Comparison of ENCODE assay signal across 18 mouse cellular contexts in the genomic region with DNA sequence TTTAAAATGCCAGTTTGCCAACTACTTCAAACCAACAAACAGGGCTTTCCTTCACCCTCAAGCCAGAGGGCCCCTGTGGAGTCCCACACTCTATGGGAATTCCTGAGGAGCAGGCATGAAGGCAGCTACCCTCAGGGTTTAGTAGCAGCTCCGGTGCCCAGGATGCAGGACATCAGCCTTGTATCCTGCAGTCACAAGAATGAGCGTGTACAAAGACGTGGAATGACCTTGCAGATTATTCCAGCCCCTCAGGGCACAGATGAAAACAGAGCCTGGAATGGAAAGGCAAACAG.
DNase-seq lines count a peak whose midpoint lies in the region; ATAC-seq and TF ChIP-seq lines count a peak whose summit lies in the region.
"Had no signal": no experiment of that assay in that cellular context is flagged by ENCODE, and none has a peak within 500 bp of the region (broad histone marks: within the 10 kb centered on the region; RNA-seq: fewer than 3 reads in every experiment).

No protein-coding gene starts in this region.

- no peak overlapping the region for H3K9ac ChIP-seq in hindbrain, embryonic 14.5 days
- no peak overlapping the region for H3K9ac ChIP-seq in hindbrain, embryonic 11.5 days (ENCODE audit: low read depth, low read length)
- no peak overlapping the region for H3K9ac ChIP-seq in forebrain, embryonic 12.5 days
- no peak overlapping the region for H3K9ac ChIP-seq in hindbrain, embryonic 16.5 days (ENCODE audit: low read depth, low read length)
- H3K9ac ChIP-seq in midbrain, postnatal 0 days (replicated peaks; ENCODE audit: low read length, poor library complexity, severe bottlenecking) = no peak overlapping the region
- H3K9ac ChIP-seq: liver, embryonic 13.5 days had no signal

- H3K27me3 ChIP-seq in hindbrain, embryonic 14.5 days (ENCODE audit: control insufficient read depth, insufficient read depth, low read length) = no peaks in the 10 kb centered on the region
- no peaks in the 10 kb centered on the region for H3K27me3 ChIP-seq in hindbrain, embryonic 11.5 days (ENCODE audit: control insufficient read depth, insufficient read depth, low read length)
- H3K27me3 ChIP-seq in forebrain, embryonic 12.5 days = no peaks in the 10 kb centered on the region
- H3K27me3 ChIP-seq in hindbrain, embryonic 16.5 days (replicated peaks; ENCODE audit: control insufficient read depth, insufficient read depth, low read length) = no peaks in the 10 kb centered on the region
- no peaks in the 10 kb centered on the region for H3K27me3 ChIP-seq in midbrain, postnatal 0 days (ENCODE audit: insufficient read depth, low read length)
- H3K27me3 ChIP-seq: liver, embryonic 13.5 days had no signal

- no peaks in the 10 kb centered on the region for H3K4me1 ChIP-seq in hindbrain, embryonic 14.5 days (replicated peaks; ENCODE audit: control insufficient read depth, insufficient read depth, low read length)
- H3K4me1 ChIP-seq in hindbrain, embryonic 11.5 days (replicated peaks; ENCODE audit: control insufficient read depth, insufficient read depth, low read length) = no peaks in the 10 kb centered on the region
- H3K4me1 ChIP-seq in forebrain, embryonic 12.5 days = peaks cover 16% of the 10 kb centered on the region
- no peaks in the 10 kb centered on the region for H3K4me1 ChIP-seq in hindbrain, embryonic 16.5 days (ENCODE audit: control insufficient read depth, insufficient read depth, low read depth, low read length)
- H3K4me1 ChIP-seq in midbrain, postnatal 0 days (ENCODE audit: insufficient read depth, low read length) = no peaks in the 10 kb centered on the region
- H3K4me1 ChIP-seq: heart, embryonic 10.5 days; liver, embryonic 13.5 days had no signal

- intact Hi-C loops in left cerebral cortex, postnatal 25 days (cut with DNase I) = loop anchor here (5.0 to 10.0 kb wide), 2 partner anchors 215 to 643 kb away; no protein-coding TSS in a partner anchor

- no peak overlapping the region for H3K4me2 ChIP-seq in hindbrain, embryonic 14.5 days (replicated peaks)
- H3K4me2 ChIP-seq in hindbrain, embryonic 11.5 days (replicated peaks; ENCODE audit: low read depth, low read length) = no peak overlapping the region
- no peak overlapping the region for H3K4me2 ChIP-seq in forebrain, embryonic 12.5 days
- H3K4me2 ChIP-seq in hindbrain, embryonic 16.5 days (ENCODE audit: low read length) = no peak overlapping the region
- no peak overlapping the region for H3K4me2 ChIP-seq in midbrain, postnatal 0 days (ENCODE audit: low read depth, low read length, poor library complexity, severe bottlenecking)
- H3K4me2 ChIP-seq: liver, embryonic 13.5 days had no signal

- DNase-seq in hindbrain, embryonic 14.5 days (ENCODE audit: low spot score) = no peak
- no peak for DNase-seq in hindbrain, embryonic 11.5 days (ENCODE audit: low spot score)
- DNase-seq in midbrain, postnatal 0 days (ENCODE audit: low spot score) = no peak
- no peak for DNase-seq in retina, postnatal 1 day
- no peak for DNase-seq in left cerebral cortex, postnatal 25 days (ENCODE audit: low spot score in 2 of 2)
- DNase-seq: adrenal gland, postnatal 36 days; cerebellum, adult 9-11 months; layer of hippocampus, postnatal 36 days; liver, embryonic 13.5 days; lung, adult 2 months; lung, postnatal 14 days; thymus, postnatal 25 days had no signal

- H3K9me3 ChIP-seq in hindbrain, embryonic 14.5 days (ENCODE audit: control insufficient read depth, low read length) = no peaks in the 10 kb centered on the region
- H3K9me3 ChIP-seq in hindbrain, embryonic 11.5 days (ENCODE audit: control insufficient read depth, low read length) = no peaks in the 10 kb centered on the region
- H3K9me3 ChIP-seq in forebrain, embryonic 12.5 days = no peaks in the 10 kb centered on the region
- H3K9me3 ChIP-seq in hindbrain, embryonic 16.5 days (ENCODE audit: control insufficient read depth, low read length) = no peaks in the 10 kb centered on the region
- H3K9me3 ChIP-seq in midbrain, postnatal 0 days (ENCODE audit: low read length) = no peaks in the 10 kb centered on the region
- H3K9me3 ChIP-seq: heart, embryonic 10.5 days; liver, embryonic 13.5 days had no signal

- 0 out of 2 replicates have a peak overlapping the region, but pooled peaks have one; percentile 14 for H3K27ac ChIP-seq in hindbrain, embryonic 14.5 days
- no peak overlapping the region for H3K27ac ChIP-seq in hindbrain, embryonic 11.5 days (ENCODE audit: low read depth, low read length)
- no peak overlapping the region for H3K27ac ChIP-seq in forebrain, embryonic 12.5 days
- H3K27ac ChIP-seq in hindbrain, embryonic 16.5 days (ENCODE audit: low read depth, low read length) = 0 out of 2 replicates have a peak overlapping the region, but pooled peaks have one; percentile 7
- H3K27ac ChIP-seq in midbrain, postnatal 0 days (ENCODE audit: low read depth, low read length) = 0 out of 2 replicates have a peak overlapping the region, but pooled peaks have one; percentile 14
- H3K27ac ChIP-seq: heart, embryonic 10.5 days; liver, embryonic 13.5 days had no signal

- WGBS in hindbrain, embryonic 14.5 days = 51% methylated on average over 3 of the region's 3 CpGs
- WGBS in hindbrain, embryonic 11.5 days = 50% methylated on average over 3 of the region's 3 CpGs
- WGBS in forebrain, embryonic 12.5 days = 36% methylated on average over 3 of the region's 3 CpGs
- 61% methylated on average over 3 of the region's 3 CpGs for WGBS in hindbrain, embryonic 16.5 days
- WGBS in midbrain, postnatal 0 days = 55% methylated on average over 3 of the region's 3 CpGs

- TF ChIP-seq CTCF in midbrain, postnatal 0 days (IDR thresholded peaks at IDR 0.05) = no peak

- peak; percentile 41 for ATAC-seq in hindbrain, embryonic 14.5 days (ENCODE audit: low FRiP score)
- no peak for ATAC-seq in hindbrain, embryonic 11.5 days (ENCODE audit: low FRiP score)
- ATAC-seq in forebrain, embryonic 12.5 days (ENCODE audit: low FRiP score) = peak; percentile 68; the same call in 1 of the 2 replicates
- peak; percentile 69 for ATAC-seq in hindbrain, embryonic 16.5 days
- ATAC-seq in midbrain, postnatal 0 days (ENCODE audit: low FRiP score) = no peak; the same call in 1 of the 2 replicates
- ATAC-seq in frontal cortex, adult (ENCODE audit: low TSS enrichment) = no peak
- ATAC-seq: CD4-positive, CD25-positive, alpha-beta regulatory T cell, adult 4 months; intestine, postnatal 0 days had no signal

- H3K36me3 ChIP-seq in hindbrain, embryonic 14.5 days (replicated peaks; ENCODE audit: control insufficient read depth, insufficient read depth) = no peaks in the 10 kb centered on the region
- no peaks in the 10 kb centered on the region for H3K36me3 ChIP-seq in hindbrain, embryonic 11.5 days (ENCODE audit: control insufficient read depth, insufficient read depth, low read length)
- no peaks in the 10 kb centered on the region for H3K36me3 ChIP-seq in forebrain, embryonic 12.5 days (replicated peaks)
- H3K36me3 ChIP-seq in hindbrain, embryonic 16.5 days (ENCODE audit: control insufficient read depth, insufficient read depth, low read length) = no peaks in the 10 kb centered on the region
- no peaks in the 10 kb centered on the region for H3K36me3 ChIP-seq in midbrain, postnatal 0 days (ENCODE audit: insufficient read depth, low read length)
- H3K36me3 ChIP-seq: heart, embryonic 10.5 days; liver, embryonic 13.5 days had no signal

- no peak overlapping the region for H3K4me3 ChIP-seq in hindbrain, embryonic 14.5 days (replicated peaks; ENCODE audit: low read length)
- no peak overlapping the region for H3K4me3 ChIP-seq in hindbrain, embryonic 11.5 days (ENCODE audit: low read depth, low read length)
- H3K4me3 ChIP-seq in forebrain, embryonic 12.5 days (replicated peaks) = no peak overlapping the region
- H3K4me3 ChIP-seq in hindbrain, embryonic 16.5 days (ENCODE audit: low read length) = no peak overlapping the region
- no peak overlapping the region for H3K4me3 ChIP-seq in midbrain, postnatal 0 days (ENCODE audit: low read depth, low read length)
- H3K4me3 ChIP-seq: heart, embryonic 10.5 days; liver, embryonic 13.5 days had no signal

Comparison
In these comparisons a context has a peak if more than half of its experiments do, and no peak if none do; other contexts are left out.
1. ATAC-seq: peak in hindbrain, embryonic 14.5 days (single experiment), forebrain, embryonic 12.5 days (single experiment) and hindbrain, embryonic 16.5 days (single experiment); none in hindbrain, embryonic 11.5 days (single experiment), midbrain, postnatal 0 days (single experiment) and frontal cortex, adult (single experiment).
2. H3K27ac ChIP-seq: peak in hindbrain, embryonic 14.5 days (single experiment), hindbrain, embryonic 16.5 days (single experiment) and midbrain, postnatal 0 days (single experiment); none in hindbrain, embryonic 11.5 days (single experiment) and forebrain, embryonic 12.5 days (single experiment).